Mouse (Mus musculus) midbrain, embryonic 16.5 days (tissue): ENCODE measurements around the gene Lsp1. TPM values are rescaled to one million over a fixed set of nuclear protein-coding genes. Genes with fewer than 3 reads are reported as not detected.

ENCODE experiments used
- ATAC-seq: fragments of 200-750 bp; cut with Nextera tagmentation; 2 replicates; pipeline ENCODE4 v1.8.0; 2017; ENCODE audit warnings: moderate TSS enrichment
- H3K27ac ChIP-seq: fragments of 300-500 bp; sonication (generic); 2 replicates; pipeline ENCODE4 v1.5.1; 2014; ENCODE audit warnings: mild to moderate bottlenecking, low read length, mixed read lengths
- H3K27me3 ChIP-seq: fragments of 300-500 bp; sonication (generic); 2 replicates; pipeline ENCODE4 v1.6.1; 2014; ENCODE audit warnings: low read depth, low read length, mixed read lengths; ENCODE audit not compliant: control insufficient read depth, insufficient read depth
- H3K36me3 ChIP-seq: fragments of 300-500 bp; sonication (generic); 2 replicates; pipeline ENCODE4 v1.6.1; 2014; ENCODE audit warnings: mild to moderate bottlenecking, low read length, moderate library complexity, mixed read lengths; ENCODE audit not compliant: control insufficient read depth, insufficient read depth
- H3K4me1 ChIP-seq: fragments of 300-500 bp; sonication (generic); 2 replicates; pipeline ENCODE4 v1.6.1; 2014; ENCODE audit warnings: mild to moderate bottlenecking, low read length, mixed read lengths; ENCODE audit not compliant: control insufficient read depth, insufficient read depth
- H3K4me2 ChIP-seq: fragments of 300-500 bp; sonication (generic); 2 replicates; pipeline ENCODE4 v1.6.1; 2014; ENCODE audit warnings: mild to moderate bottlenecking, low read length, mixed read lengths
- H3K4me3 ChIP-seq: fragments of 300-500 bp; sonication (generic); 2 replicates; pipeline ENCODE4 v1.5.1; 2014; ENCODE audit warnings: low read depth, mild to moderate bottlenecking, low read length, moderate library complexity, mixed read lengths
- H3K9ac ChIP-seq: fragments of 300-500 bp; sonication (generic); 2 replicates; pipeline ENCODE4 v1.6.1; 2014; ENCODE audit warnings: low read depth, low read length, mixed read lengths
- H3K9me3 ChIP-seq: fragments of 300-500 bp; sonication (generic); replicated peaks from 2 replicates; pipeline ENCODE4 v1.6.1; 2014; ENCODE audit warnings: mild to moderate bottlenecking, low read length, mixed read lengths; ENCODE audit not compliant: control insufficient read depth, poor library complexity, severe bottlenecking
- WGBS: fragments of 180-500 bp; shearing (Covaris S2); extraction: QIAGEN DNeasy Blood & Tissue Kit; methylation state at CpG from one replicate; pipeline ENCODE4 v1.1.7; 2014; 5-methylcytosine and 5-hydroxymethylcytosine counted together
- polyA plus RNA-seq: library from polyadenylated mRNA; unstranded; fragments of >200 nt; fragmentation: Nextera tagmentation; extraction: Ambion mirVana; gene quantifications from 2 replicates; pipeline ENCODE4 v1.2.1, GENCODE M21; 2015

Gene Lsp1
- polyA plus RNA-seq, 1 experiment from 2014 or later: 4.8 TPM

GRCm38 (mm10) chr7:142476795-142477452 is 16.3 kb downstream of the Lsp1 start:
- Histone ChIP-seq H3K9ac (no peak overlapping the region), H3K9me3 (no peaks in the 10 kb centered on the region), H3K4me1 (peaks cover 11% of the 10 kb centered on the region), H3K4me3 (no peak overlapping the region), H3K4me2 (no peak overlapping the region), H3K27ac (no peak overlapping the region), H3K36me3 (no peaks in the 10 kb centered on the region), H3K27me3 (no peaks in the 10 kb centered on the region)
- ATAC-seq: no peak
- 87% methylated on average over 13 of the region's 13 CpGs for WGBS

- H3K9ac ChIP-seq: no peak overlapping the region
- no peak overlapping the region for H3K27ac ChIP-seq
- no peak overlapping the region for H3K4me3 ChIP-seq
- no peaks in the 10 kb centered on the region for H3K9me3 ChIP-seq
- no peaks in the 10 kb centered on the region for H3K27me3 ChIP-seq
- H3K4me2 ChIP-seq: no peak overlapping the region
- WGBS: 92% methylated on average over 6 of the region's 6 CpGs
- H3K4me1 ChIP-seq: peaks cover 14% of the 10 kb centered on the region
- H3K36me3 ChIP-seq: no peaks in the 10 kb centered on the region
- ATAC-seq: no peak
These were observed 17.4 kb downstream of the Lsp1 start for GRCm38 (mm10) chr7:142478001-142478400.

DNA sequence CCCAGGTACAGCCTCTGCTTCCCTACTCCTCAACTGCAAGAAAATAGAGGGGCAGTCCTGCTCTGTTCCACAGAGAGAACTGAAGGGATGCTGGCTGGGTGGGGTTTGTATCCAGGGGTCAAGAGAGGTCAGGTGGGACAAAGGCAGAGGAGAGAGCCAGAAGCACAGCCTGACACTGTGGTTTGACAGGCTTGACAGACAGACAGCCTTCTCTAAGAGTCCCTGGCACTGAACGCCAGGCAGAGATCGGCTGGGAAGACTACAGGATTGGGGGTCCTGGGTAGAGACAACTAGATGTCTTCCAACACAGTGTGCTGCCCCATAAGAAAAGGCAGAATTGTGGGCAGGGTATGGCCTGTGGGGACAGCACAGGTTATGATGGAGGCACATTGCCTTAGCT is 18.0 kb downstream of the Lsp1 start:
- Histone ChIP-seq H3K4me1 (peaks cover 14% of the 10 kb centered on the region), H3K36me3 (no peaks in the 10 kb centered on the region), H3K27ac (no peak overlapping the region), H3K4me2 (no peak overlapping the region), H3K9me3 (no peaks in the 10 kb centered on the region), H3K27me3 (no peaks in the 10 kb centered on the region), H3K4me3 (no peak overlapping the region), H3K9ac (no peak overlapping the region)
- ATAC-seq: no peak
- WGBS: 44% methylated on average over 2 of the region's 2 CpGs

DNA sequence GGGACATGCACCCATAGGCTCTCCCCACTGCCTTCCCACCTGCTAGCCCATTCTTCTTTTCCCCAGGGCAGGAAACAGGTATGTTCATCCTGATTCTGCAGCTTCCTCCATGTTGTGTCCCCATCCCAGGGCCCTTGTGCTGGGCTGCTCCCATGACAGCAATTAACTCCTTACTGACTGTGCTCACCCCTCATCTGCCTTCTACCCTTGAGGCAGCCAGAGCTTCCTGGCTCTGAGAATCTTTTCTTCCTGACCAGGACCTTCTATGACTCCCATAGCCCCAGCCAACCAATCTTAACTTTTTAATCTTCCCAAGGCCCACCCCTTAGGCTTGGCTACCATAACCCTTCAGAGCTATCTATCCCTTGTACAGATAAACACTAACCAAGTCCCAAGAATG is 18.7 kb downstream of the Lsp1 start:
- H3K36me3 ChIP-seq: no peaks in the 10 kb centered on the region
- H3K9ac ChIP-seq: no peak overlapping the region
- H3K9me3 ChIP-seq: no peaks in the 10 kb centered on the region
- H3K27ac ChIP-seq: no peak overlapping the region
- no peak overlapping the region for H3K4me3 ChIP-seq
- ATAC-seq: no peak
- peaks cover 14% of the 10 kb centered on the region for H3K4me1 ChIP-seq
- H3K4me2 ChIP-seq: no peak overlapping the region
- no peaks in the 10 kb centered on the region for H3K27me3 ChIP-seq

GRCm38 (mm10) chr7:142479886-142480285 is 19.3 kb downstream of the Lsp1 start:
- 98% methylated on average over 3 of the region's 3 CpGs for WGBS
- no peak overlapping the region for H3K27ac ChIP-seq
- no peak for ATAC-seq

DNA sequence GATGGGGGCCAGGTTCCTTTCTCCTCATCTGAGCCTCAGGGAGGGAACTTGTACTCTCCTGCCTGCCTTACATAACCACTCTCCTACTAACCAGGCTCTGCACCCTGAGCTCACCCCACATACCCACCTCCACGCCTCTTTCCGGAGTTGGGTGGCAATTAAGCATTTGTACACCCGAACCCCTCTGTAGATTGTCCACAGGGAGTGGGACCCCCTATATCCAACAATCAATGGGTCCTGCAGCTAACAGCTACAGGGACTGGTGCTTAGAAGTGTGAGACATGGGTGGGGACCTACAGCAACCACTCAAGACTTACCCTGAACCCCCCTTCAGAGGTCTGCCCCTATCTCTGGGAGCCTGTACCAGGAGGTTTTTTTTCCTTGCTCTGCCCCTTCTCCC is 20.1 kb downstream of the Lsp1 start:
- Histone ChIP-seq H3K27me3 (no peaks in the 10 kb centered on the region), H3K27ac (no peak overlapping the region), H3K36me3 (no peaks in the 10 kb centered on the region), H3K4me3 (no peak overlapping the region), H3K4me2 (no peak overlapping the region), H3K4me1 (peaks cover 14% of the 10 kb centered on the region), H3K9me3 (no peaks in the 10 kb centered on the region), H3K9ac (no peak overlapping the region)
- 96% methylated on average over 3 of the region's 3 CpGs for WGBS
- ATAC-seq: no peak

More at GRCm38 (mm10) chr7:142479886-142480285, 19.3 kb downstream of the Lsp1 start:
- H3K4me3 ChIP-seq: no peak overlapping the region
- no peak overlapping the region for H3K9ac ChIP-seq
- no peaks in the 10 kb centered on the region for H3K27me3 ChIP-seq
- H3K4me1 ChIP-seq: peaks cover 14% of the 10 kb centered on the region
- H3K9me3 ChIP-seq: no peaks in the 10 kb centered on the region
- H3K36me3 ChIP-seq: no peaks in the 10 kb centered on the region
- no peak overlapping the region for H3K4me2 ChIP-seq

DNA sequence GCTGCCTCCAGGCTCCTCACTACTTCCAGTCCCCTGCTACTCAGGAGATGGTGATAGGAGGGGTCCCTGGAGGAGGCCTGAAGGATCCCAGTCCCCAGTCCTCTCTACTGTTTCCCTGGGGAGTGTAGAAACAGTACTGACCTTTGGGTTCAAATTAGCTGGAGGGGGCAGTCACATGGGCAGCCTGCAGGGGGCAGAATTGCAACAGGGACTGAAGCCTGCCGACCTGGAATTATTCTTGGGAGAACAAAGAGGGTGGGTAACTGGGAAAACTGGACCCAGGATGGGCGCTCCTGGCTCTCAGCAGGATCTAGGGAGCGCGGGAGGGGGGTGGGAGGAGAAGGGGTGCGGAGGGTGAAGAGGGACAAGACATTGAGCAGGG is 20.6 kb downstream of the Lsp1 start:
- Histone ChIP-seq H3K9me3 (no peaks in the 10 kb centered on the region), H3K4me3 (no peak overlapping the region), H3K36me3 (no peaks in the 10 kb centered on the region), H3K27ac (no peak overlapping the region), H3K4me1 (peaks cover 14% of the 10 kb centered on the region), H3K4me2 (peak overlapping the region; percentile 67), H3K9ac (peak overlapping the region; percentile 73; the same call in 1 of the 2 replicates), H3K27me3 (no peaks in the 10 kb centered on the region)
- ATAC-seq: no peak
- 10% methylated on average over 5 of the region's 5 CpGs for WGBS

DNA sequence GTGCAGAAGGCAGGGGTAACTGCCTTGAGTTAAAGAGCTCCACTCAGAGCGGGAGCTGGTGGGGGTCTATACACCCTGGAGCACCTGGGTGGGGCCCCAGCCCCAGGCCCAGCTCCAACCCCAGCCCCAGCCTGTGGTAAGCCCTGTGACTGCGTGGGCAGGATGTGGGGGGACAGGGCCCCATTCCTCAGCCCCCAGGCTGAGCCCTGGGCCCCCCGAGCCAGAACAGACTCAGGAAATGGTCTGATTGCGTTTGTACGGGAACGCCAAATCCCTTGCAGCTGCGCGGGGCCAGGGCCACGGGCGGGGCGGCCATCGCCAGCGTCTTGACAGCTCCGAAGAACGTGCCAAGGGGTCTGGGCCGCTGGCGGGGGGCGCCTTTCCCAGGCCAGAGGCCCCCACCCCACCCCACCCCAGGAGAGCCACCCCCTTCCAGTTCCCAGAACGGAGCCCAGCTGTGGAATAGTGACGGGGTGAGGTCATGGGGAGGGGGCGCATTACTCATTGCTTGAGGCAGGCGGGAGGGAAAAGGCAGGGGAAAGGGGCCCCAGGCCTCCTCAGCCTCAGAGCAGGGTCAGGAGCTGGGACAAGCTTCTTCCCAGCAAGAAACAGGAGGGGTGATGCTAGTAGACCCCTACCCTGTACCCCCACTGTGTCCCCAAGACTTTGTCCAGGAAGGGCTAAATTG is 21.1 kb downstream of the Lsp1 start:
- peak; percentile 61; the same call in 1 of the 2 replicates for ATAC-seq
- under 1% methylated on average over 22 of the region's 22 CpGs for WGBS

DNA sequence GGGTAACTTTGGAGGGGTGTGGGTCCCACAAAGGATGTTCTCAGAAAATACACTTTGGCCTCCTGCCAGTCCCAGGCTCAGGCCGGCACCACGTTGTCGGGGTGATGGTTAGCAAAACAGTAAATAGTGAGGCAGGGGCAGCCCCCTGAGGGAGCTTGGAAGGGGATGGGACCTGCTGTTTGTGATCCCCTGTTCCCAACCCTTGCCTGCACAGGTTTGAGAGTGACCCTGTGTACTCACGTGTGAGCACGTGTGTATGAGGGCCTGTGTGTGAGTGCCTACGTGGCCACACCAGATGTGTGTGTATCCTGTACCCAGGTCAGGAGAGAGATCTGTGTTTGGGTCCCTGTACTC is 21.6 kb downstream of the Lsp1 start:
- H3K9me3 ChIP-seq: no peaks in the 10 kb centered on the region
- peak; percentile 61 for ATAC-seq
- 22% methylated on average over 6 of the region's 6 CpGs for WGBS
- H3K27ac ChIP-seq: peak overlapping the region; percentile 15
- no peaks in the 10 kb centered on the region for H3K36me3 ChIP-seq
- peak overlapping the region; percentile 67; the same call in 1 of the 2 replicates for H3K4me2 ChIP-seq
- H3K27me3 ChIP-seq: no peaks in the 10 kb centered on the region
- 0 out of 2 replicates have a peak overlapping the region, but pooled peaks have one; percentile 73 for H3K9ac ChIP-seq
- H3K4me3 ChIP-seq: no peak overlapping the region
- H3K4me1 ChIP-seq: peaks cover 14% of the 10 kb centered on the region

More for the DNA sequence above, 21.1 kb downstream of the Lsp1 start:
- Histone ChIP-seq H3K9ac (peak overlapping the region; percentile 73), H3K9me3 (no peaks in the 10 kb centered on the region), H3K27ac (peak overlapping the region; percentile 58), H3K4me1 (peaks cover 14% of the 10 kb centered on the region), H3K27me3 (no peaks in the 10 kb centered on the region), H3K4me3 (peak overlapping the region; percentile 30), H3K36me3 (no peaks in the 10 kb centered on the region), H3K4me2 (peak overlapping the region; percentile 67)
